22 mouse cellular contexts compared by ENCODE assay signal in genomic region chr7:4670655-4671255, GRCm38 (mm10). TPM values are rescaled to one million over a fixed set of nuclear protein-coding genes. Genes with fewer than 3 reads are reported as not detected.
DNase-seq lines count a peak whose midpoint lies in the region; ATAC-seq and TF ChIP-seq lines count a peak whose summit lies in the region.
"Had no signal": no experiment of that assay in that cellular context is flagged by ENCODE, and none has a peak within 500 bp of the region (broad histone marks: within the 10 kb centered on the region; RNA-seq: fewer than 3 reads in every experiment).

No protein-coding gene starts in this region.

- no peak overlapping the region for H3K9ac ChIP-seq in heart, embryonic 12.5 days
- H3K9ac ChIP-seq in MEL (ENCODE audit: control insufficient read depth, low read depth, low read length, poor library complexity, severe bottlenecking), result no peak overlapping the region
- H3K9ac ChIP-seq in liver, embryonic 13.5 days, result peak overlapping the region; percentile 53
- H3K9ac ChIP-seq in midbrain, embryonic 16.5 days (ENCODE audit: low read depth, low read length), result no peak overlapping the region
- H3K9ac ChIP-seq: hindbrain, embryonic 15.5 days had no signal

- no peak for DNase-seq in heart, adult 11 months
- peak; percentile 79 for DNase-seq in MEL (ENCODE audit: low read depth, low spot score)
- DNase-seq in liver, embryonic 13.5 days, result peak; percentile 79
- no peak for DNase-seq in thymus, postnatal 36 days
- DNase-seq in left cerebral cortex, postnatal 4 days, result no peak
- DNase-seq: cerebellum, adult 11 months; cerebellum, postnatal 36 days; gastrocnemius, adult 2 months; heart, adult 18-20 months; heart, postnatal 14 days; kidney, adult 8-10 months; retina, postnatal 1 day had no signal

- TF ChIP-seq POLR2A in MEL (IDR thresholded peaks at IDR 0.05; ENCODE audit: control insufficient read depth in 1 of 2, insufficient read depth in 1 of 2, low read depth in 1 of 2, low read length in 2 of 2, poor library complexity in 1 of 2), result no peak

- no peak overlapping the region for H3K27ac ChIP-seq in heart, embryonic 12.5 days (ENCODE audit: poor library complexity, severe bottlenecking)
- peak overlapping the region; percentile 21; the same call in 1 of the 2 replicates for H3K27ac ChIP-seq in MEL (ENCODE audit: control insufficient read depth, low read depth, low read length)
- H3K27ac ChIP-seq in liver, embryonic 13.5 days, result peak overlapping the region; percentile 86
- H3K27ac ChIP-seq in midbrain, embryonic 16.5 days (ENCODE audit: low read length), result no peak overlapping the region
- H3K27ac ChIP-seq: embryonic facial prominence, embryonic 10.5 days; gastrocnemius, adult 2 months; hindbrain, embryonic 15.5 days had no signal

- intact Hi-C loops in left cerebral cortex, postnatal 4 days (cut with DNase I), result no loop called here

- 80% methylated on average over 8 of the region's 8 CpGs for WGBS in heart, embryonic 12.5 days
- WGBS in liver, embryonic 13.5 days (ENCODE audit: insufficient replicate concordance), result 28% methylated on average over 8 of the region's 8 CpGs
- WGBS in midbrain, embryonic 16.5 days, result 94% methylated on average over 8 of the region's 8 CpGs

- no peaks in the 10 kb centered on the region for H3K27me3 ChIP-seq in heart, embryonic 12.5 days (replicated peaks)
- H3K27me3 ChIP-seq in MEL (ENCODE audit: control insufficient read depth in 1 of 2, insufficient read depth in 2 of 2, low read length in 2 of 2), result no peaks in the 10 kb centered on the region
- H3K27me3 ChIP-seq in liver, embryonic 13.5 days, result no peaks in the 10 kb centered on the region
- no peaks in the 10 kb centered on the region for H3K27me3 ChIP-seq in midbrain, embryonic 16.5 days (ENCODE audit: control insufficient read depth, insufficient read depth, low read depth, low read length)
- H3K27me3 ChIP-seq: hindbrain, embryonic 15.5 days; Patski had no signal

- no peak overlapping the region for H3K4me2 ChIP-seq in heart, embryonic 12.5 days
- H3K4me2 ChIP-seq in liver, embryonic 13.5 days, result peak overlapping the region; percentile 47
- no peak overlapping the region for H3K4me2 ChIP-seq in midbrain, embryonic 16.5 days (ENCODE audit: low read length)
- H3K4me2 ChIP-seq: hindbrain, embryonic 15.5 days; midbrain, embryonic 11.5 days had no signal

- peaks cover 70% of the 10 kb centered on the region for H3K36me3 ChIP-seq in heart, embryonic 12.5 days
- H3K36me3 ChIP-seq in MEL (ENCODE audit: control insufficient read depth in 1 of 2, insufficient read depth in 2 of 2, low read length in 2 of 2), result peaks cover 8 to 15% of the 10 kb centered on the region in 2 experiments
- H3K36me3 ChIP-seq in liver, embryonic 13.5 days, result peaks cover 68% of the 10 kb centered on the region
- peaks cover 25% of the 10 kb centered on the region for H3K36me3 ChIP-seq in midbrain, embryonic 16.5 days (ENCODE audit: control insufficient read depth, insufficient read depth, low read length)

- peak; percentile 80 to 86 for TF ChIP-seq EP300 in MEL (IDR thresholded peaks at IDR 0.05; ENCODE audit: low read depth in 1 of 2, low read length in 2 of 2)

- no peak for TF ChIP-seq CTCF in MEL (IDR thresholded peaks at IDR 0.05 in 2 of 3, conservative IDR thresholded peaks at IDR 0.05 in 1 of 3; ENCODE audit: control insufficient read depth in 1 of 3, insufficient read depth in 1 of 3, low read depth in 2 of 3, low read length in 3 of 3, poor library complexity in 1 of 3, severe bottlenecking in 1 of 3)

- TF ChIP-seq RAD21 in MEL (IDR thresholded peaks at IDR 0.05; ENCODE audit: low read depth, low read length), result no peak

- H3K4me1 ChIP-seq in heart, embryonic 12.5 days (replicated peaks), result no peaks in the 10 kb centered on the region
- peaks cover 12 to 16% of the 10 kb centered on the region in 2 experiments for H3K4me1 ChIP-seq in MEL (ENCODE audit: control insufficient read depth in 1 of 2, insufficient read depth in 2 of 2, low read length in 2 of 2)
- peaks cover 50% of the 10 kb centered on the region for H3K4me1 ChIP-seq in liver, embryonic 13.5 days (replicated peaks)
- no peaks in the 10 kb centered on the region for H3K4me1 ChIP-seq in midbrain, embryonic 16.5 days (ENCODE audit: control insufficient read depth, insufficient read depth, low read length)
- H3K4me1 ChIP-seq: embryonic facial prominence, embryonic 10.5 days; hindbrain, embryonic 15.5 days had no signal

- no peak overlapping the region for H3K4me3 ChIP-seq in heart, embryonic 12.5 days
- H3K4me3 ChIP-seq in MEL (ENCODE audit: control insufficient read depth in 1 of 2, insufficient read depth in 1 of 2, low read depth in 2 of 2, low read length in 2 of 2), result no peak overlapping the region
- H3K4me3 ChIP-seq in liver, embryonic 13.5 days (replicated peaks), result no peak overlapping the region
- no peak overlapping the region for H3K4me3 ChIP-seq in midbrain, embryonic 16.5 days (ENCODE audit: low read depth, low read length)
- H3K4me3 ChIP-seq: embryonic facial prominence, embryonic 10.5 days; gastrocnemius, adult 2 months; hindbrain, embryonic 15.5 days had no signal

- H3K9me3 ChIP-seq in heart, embryonic 12.5 days (replicated peaks), result no peaks in the 10 kb centered on the region
- no peaks in the 10 kb centered on the region for H3K9me3 ChIP-seq in MEL (replicated peaks; ENCODE audit: insufficient read depth, low read length)
- no peaks in the 10 kb centered on the region for H3K9me3 ChIP-seq in liver, embryonic 13.5 days (replicated peaks)
- H3K9me3 ChIP-seq in midbrain, embryonic 16.5 days (replicated peaks; ENCODE audit: control insufficient read depth, low read length, poor library complexity, severe bottlenecking), result no peaks in the 10 kb centered on the region
- H3K9me3 ChIP-seq: embryonic facial prominence, embryonic 10.5 days; hindbrain, embryonic 15.5 days had no signal

- no peaks in the 10 kb centered on the region for H3K79me2 ChIP-seq in MEL (ENCODE audit: control insufficient read depth, insufficient read depth, low read length, poor library complexity)

- ATAC-seq in heart, embryonic 12.5 days (ENCODE audit: insufficient number of reproducible peaks, low FRiP score), result peak; percentile 57; the same call in 1 of the 2 replicates
- ATAC-seq in erythroblast, adult 5-6 weeks (replicated peaks; ENCODE audit: low FRiP score, poor library complexity, severe bottlenecking), result peak; percentile 88
- ATAC-seq in liver, embryonic 13.5 days (ENCODE audit: low read depth), result peak; percentile 99
- no peak for ATAC-seq in midbrain, embryonic 16.5 days
- ATAC-seq: Patski had no signal

RNA-seq across cellular contexts. Expression of gene Ppp6r1, which starts 11.9 kb away (rescaled TPM):
- 9.8 and 10.2 TPM in 2 replicates for polyA plus RNA-seq in heart, embryonic 12.5 days (2016; fragmentation: Nextera tagmentation; extraction: Ambion mirVana)
- total RNA-seq in MEL (2012; rRNA removed), result 89.5 and 93.1 TPM in 2 replicates
- polyA plus RNA-seq in MEL (2012; ENCODE audit: insufficient read depth in 1 of 2, insufficient read length in 2 of 2, low read depth in 1 of 2, low replicate concordance in 2 of 2, missing spikeins in 1 of 2), result 100 to 1,000 TPM in 1 of 2 experiments, not detected in 1; 167 TPM
- 31.6 and 45.3 TPM in 2 replicates for total RNA-seq in erythroblast, adult 5-6 weeks (2015; ENCODE audit: low replicate concordance)
- total RNA-seq in erythroblast, adult 5-6 weeks (2017; ENCODE audit: low replicate concordance), result 37.3 and 47.0 TPM in 2 replicates
- polyA plus RNA-seq in liver, embryonic 13.5 days (2015; fragmentation: Nextera tagmentation; extraction: Ambion mirVana), result 5.7 and 7.1 TPM in 2 replicates
- 10 to 100 TPM; 87.9 to 89.1 TPM for total RNA-seq in left cerebral cortex, postnatal 4 days (2021)
- 5.6 and 6.8 TPM in 2 replicates for polyA plus RNA-seq in midbrain, embryonic 16.5 days (2015; fragmentation: Nextera tagmentation; extraction: Ambion mirVana)

RNA-seq across cellular contexts. Expression of gene Hspbp1, which starts 14.1 kb away (rescaled TPM):
- 78.2 and 84.7 TPM in 2 replicates for polyA plus RNA-seq in heart, embryonic 12.5 days (2016; fragmentation: Nextera tagmentation; extraction: Ambion mirVana)
- 101 and 111 TPM in 2 replicates for total RNA-seq in MEL (2012; rRNA removed)
- 100 to 1,000 TPM in 1 of 2 experiments, not detected in 1; 101 TPM for polyA plus RNA-seq in MEL (2012; ENCODE audit: insufficient read depth in 1 of 2, insufficient read length in 2 of 2, low read depth in 1 of 2, low replicate concordance in 2 of 2, missing spikeins in 1 of 2)
- 5.0 and 8.3 TPM in 2 replicates for total RNA-seq in erythroblast, adult 5-6 weeks (2015; ENCODE audit: low replicate concordance)
- total RNA-seq in erythroblast, adult 5-6 weeks (2017; ENCODE audit: low replicate concordance), result 3.1 and 9.1 TPM in 2 replicates
- polyA plus RNA-seq in liver, embryonic 13.5 days (2015; fragmentation: Nextera tagmentation; extraction: Ambion mirVana), result 77.8 and 83.4 TPM in 2 replicates
- 100 to 1,000 TPM in 1 of 2 experiments, 10 to 100 TPM in 1; 99.7 to 111 TPM for total RNA-seq in left cerebral cortex, postnatal 4 days (2021)
- polyA plus RNA-seq in midbrain, embryonic 16.5 days (2015; fragmentation: Nextera tagmentation; extraction: Ambion mirVana), result 169 and 181 TPM in 2 replicates

RNA-seq across cellular contexts. Expression of gene Brsk1, which starts 19.6 kb away (rescaled TPM):
- polyA plus RNA-seq in heart, embryonic 12.5 days (2016; fragmentation: Nextera tagmentation; extraction: Ambion mirVana), result 1.0 and 1.7 TPM in 2 replicates
- total RNA-seq in MEL (2012; rRNA removed), result not detected in 2 replicates
- polyA plus RNA-seq in MEL (2012; ENCODE audit: insufficient read depth in 1 of 2, insufficient read length in 2 of 2, low read depth in 1 of 2, low replicate concordance in 2 of 2, missing spikeins in 1 of 2), result under 1 TPM in 1 of 2 experiments, not detected in 1; 0.06 TPM
- total RNA-seq in erythroblast, adult 5-6 weeks (2015; ENCODE audit: low replicate concordance), result not detected in 2 replicates
- total RNA-seq in erythroblast, adult 5-6 weeks (2017; ENCODE audit: low replicate concordance), result not detected in 2 replicates
- 0.08 and 0.10 TPM in 2 replicates for polyA plus RNA-seq in liver, embryonic 13.5 days (2015; fragmentation: Nextera tagmentation; extraction: Ambion mirVana)
- total RNA-seq in left cerebral cortex, postnatal 4 days (2021), result 100 to 1,000 TPM; 258 to 262 TPM
- 7.5 and 7.8 TPM in 2 replicates for polyA plus RNA-seq in midbrain, embryonic 16.5 days (2015; fragmentation: Nextera tagmentation; extraction: Ambion mirVana)
- total RNA-seq: neutrophil, adult 5-6 weeks had no signal

RNA-seq across cellular contexts. Expression of gene Tmem86b, which starts 39.5 kb away (rescaled TPM):
- 3.2 and 3.7 TPM in 2 replicates for polyA plus RNA-seq in heart, embryonic 12.5 days (2016; fragmentation: Nextera tagmentation; extraction: Ambion mirVana)
- total RNA-seq in MEL (2012; rRNA removed), result 9.4 and 10.2 TPM in 2 replicates
- 10 to 100 TPM in 1 of 2 experiments, not detected in 1; 31.6 TPM for polyA plus RNA-seq in MEL (2012; ENCODE audit: insufficient read depth in 1 of 2, insufficient read length in 2 of 2, low read depth in 1 of 2, low replicate concordance in 2 of 2, missing spikeins in 1 of 2)
- 37.3 and 72.3 TPM in 2 replicates for total RNA-seq in erythroblast, adult 5-6 weeks (2015; ENCODE audit: low replicate concordance)
- total RNA-seq in erythroblast, adult 5-6 weeks (2017; ENCODE audit: low replicate concordance), result 53.4 and 88.6 TPM in 2 replicates
- polyA plus RNA-seq in liver, embryonic 13.5 days (2015; fragmentation: Nextera tagmentation; extraction: Ambion mirVana), result 22.6 and 25.1 TPM in 2 replicates
- 10 to 100 TPM; 12.5 to 14.8 TPM for total RNA-seq in left cerebral cortex, postnatal 4 days (2021)
- 2.1 and 2.4 TPM in 2 replicates for polyA plus RNA-seq in midbrain, embryonic 16.5 days (2015; fragmentation: Nextera tagmentation; extraction: Ambion mirVana)

RNA-seq across cellular contexts. Expression of gene Tmem150b, which starts 54.3 kb away (rescaled TPM):
- 0.08 TPM in 1 of 2 replicates, not detected in the other for polyA plus RNA-seq in heart, embryonic 12.5 days (2016; fragmentation: Nextera tagmentation; extraction: Ambion mirVana)
- total RNA-seq in MEL (2012; rRNA removed), result 0.31 and 0.39 TPM in 2 replicates
- polyA plus RNA-seq in MEL (2012; ENCODE audit: insufficient read depth in 1 of 2, insufficient read length in 2 of 2, low read depth in 1 of 2, low replicate concordance in 2 of 2, missing spikeins in 1 of 2), result 1 to 10 TPM in 1 of 2 experiments, not detected in 1; 1.4 TPM
- total RNA-seq in erythroblast, adult 5-6 weeks (2015; ENCODE audit: low replicate concordance), result 1.7 and 6.7 TPM in 2 replicates
- 2.1 and 2.7 TPM in 2 replicates for total RNA-seq in erythroblast, adult 5-6 weeks (2017; ENCODE audit: low replicate concordance)
- 0.09 and 0.15 TPM in 2 replicates for polyA plus RNA-seq in liver, embryonic 13.5 days (2015; fragmentation: Nextera tagmentation; extraction: Ambion mirVana)
- total RNA-seq in left cerebral cortex, postnatal 4 days (2021), result not detected
- 0.25 TPM in 1 of 2 replicates, not detected in the other for polyA plus RNA-seq in midbrain, embryonic 16.5 days (2015; fragmentation: Nextera tagmentation; extraction: Ambion mirVana)
- total RNA-seq: heart, postnatal 14 days; layer of hippocampus, postnatal 14 days; left cerebral cortex, postnatal 25 days had no signal
- polyA plus RNA-seq: midbrain, embryonic 11.5 days had no signal

Comparison
In these comparisons a context has a peak if more than half of its experiments do, and no peak if none do; other contexts are left out.
1. H3K27ac ChIP-seq: peak in MEL (single experiment) and liver, embryonic 13.5 days (single experiment); none in heart, embryonic 12.5 days (single experiment) and midbrain, embryonic 16.5 days (single experiment).
2. DNase-seq: peak in MEL (single experiment) and liver, embryonic 13.5 days (single experiment); none in heart, adult 11 months (single experiment), thymus, postnatal 36 days (0 of 2) and left cerebral cortex, postnatal 4 days (single experiment).